Mouse (Mus musculus) embryonic facial prominence, embryonic 15.5 days (tissue): ENCODE results near the gene Ssr4. TPM values are rescaled to one million over a fixed set of nuclear protein-coding genes. Genes with fewer than 3 reads are reported as not detected.
"Not testable (repeated sequence)": the region's sequence is repeated elsewhere in the genome, so short reads cannot be mapped to it uniquely, and the experiment has no call there.

ENCODE experiments used
- ATAC-seq: fragments of 200-750 bp; cut with Nextera tagmentation; 2 replicates; pipeline ENCODE4 v1.8.0; 2017; ENCODE audit warnings: low read depth, moderate TSS enrichment; ENCODE audit not compliant: insufficient number of reproducible peaks, low FRiP score, low TSS enrichment
- H3K27ac ChIP-seq: fragments of 300-500 bp; sonication (generic); replicated peaks from 2 replicates; pipeline ENCODE4 v1.5.1; 2015; ENCODE audit warnings: mild to moderate bottlenecking, inconsistent platforms
- H3K27me3 ChIP-seq: fragments of 300-500 bp; sonication (generic); 2 replicates; pipeline ENCODE4 v1.6.1; 2015; ENCODE audit warnings: inconsistent platforms
- H3K36me3 ChIP-seq: fragments of 300-500 bp; sonication (generic); 2 replicates; pipeline ENCODE4 v1.6.1; 2015; ENCODE audit warnings: mild to moderate bottlenecking, inconsistent platforms
- H3K4me1 ChIP-seq: fragments of 300-500 bp; sonication (generic); 2 replicates; pipeline ENCODE4 v1.6.1; 2015; ENCODE audit warnings: inconsistent platforms
- H3K4me2 ChIP-seq: fragments of 300-500 bp; sonication (generic); replicated peaks from 2 replicates; pipeline ENCODE4 v1.6.1; 2015; ENCODE audit warnings: mild to moderate bottlenecking, inconsistent platforms
- H3K4me3 ChIP-seq: fragments of 300-500 bp; sonication (generic); replicated peaks from 2 replicates; pipeline ENCODE4 v1.5.1; 2015; ENCODE audit warnings: mild to moderate bottlenecking, inconsistent platforms
- H3K9ac ChIP-seq: fragments of 300-500 bp; sonication (generic); 2 replicates; pipeline ENCODE4 v1.6.1; 2015; ENCODE audit warnings: inconsistent platforms
- H3K9me3 ChIP-seq: fragments of 300-500 bp; sonication (generic); replicated peaks from 2 replicates; pipeline ENCODE4 v1.6.1; 2016; ENCODE audit warnings: inconsistent platforms
- WGBS: fragments of 180-500 bp; shearing (Covaris S2); methylation state at CpG from one replicate; pipeline ENCODE4 v1.1.7; 2015; 5-methylcytosine and 5-hydroxymethylcytosine counted together
- polyA plus RNA-seq: library from polyadenylated mRNA; unstranded; fragments of >200 nt; fragmentation: Nextera tagmentation; extraction: Ambion mirVana; gene quantifications from 2 replicates; pipeline ENCODE4 v1.2.1, GENCODE M21; 2015

Gene Ssr4
- 221 and 235 TPM in 2 replicates for polyA plus RNA-seq

GRCm38 (mm10) chrX:73786364-73787224, at the start of gene Ssr4, which contains the start of gene Idh3g:
TSS of gene Ssr4 (plus strand) at chrX:73787028.
TSS of gene Idh3g (minus strand) at chrX:73786897.
- Histone ChIP-seq H3K36me3 (peaks cover 16% of the 10 kb centered on the region), H3K27me3 (no peaks in the 10 kb centered on the region), H3K4me3 (peak within 1 kb of the TSS; percentile 64), H3K4me1 (peaks cover 8% of the 10 kb centered on the region), H3K27ac (peak within 1 kb of the TSS; percentile 91), H3K9ac (peak within 1 kb of the TSS; percentile 65), H3K4me2 (peak within 1 kb of the TSS; percentile 51), H3K9me3 (no peaks in the 10 kb centered on the region)
- WGBS = 19% methylated on average over 50 of the region's 52 CpGs
- ATAC-seq = peak; percentile 97

- Histone ChIP-seq H3K27me3 (no peaks in the 10 kb centered on the region), H3K4me2 (no peak overlapping the region), H3K9me3 (no peaks in the 10 kb centered on the region), H3K4me1 (no peaks in the 10 kb centered on the region), H3K36me3 (no peaks in the 10 kb centered on the region), H3K27ac (no peak overlapping the region), H3K9ac (no peak overlapping the region), H3K4me3 (no peak overlapping the region)
- no peak for ATAC-seq
- WGBS = 64% methylated on average over 1 of the region's 1 CpGs
Measured at GRCm38 (mm10) chrX:73738155-73738554, 48.7 kb upstream of the Ssr4 start.

- H3K4me2 ChIP-seq = no peak overlapping the region
Measured at GRCm38 (mm10) chrX:73739151-73739550, 47.7 kb upstream of the Ssr4 start.

GRCm38 (mm10) chrX:73739841-73740240, 47.0 kb upstream of the Ssr4 start:
- H3K4me1 ChIP-seq, H3K9ac ChIP-seq, H3K4me2 ChIP-seq, H3K27ac ChIP-seq, H3K27me3 ChIP-seq, H3K9me3 ChIP-seq, H3K4me3 ChIP-seq, H3K36me3 ChIP-seq, ATAC-seq: not testable (repeated sequence)
- WGBS = 96% methylated on average over 7 of the region's 7 CpGs

More at GRCm38 (mm10) chrX:73739151-73739550, 47.7 kb upstream of the Ssr4 start:
- no peak for ATAC-seq
- no peak overlapping the region for H3K4me3 ChIP-seq
- H3K9ac ChIP-seq = no peak overlapping the region
- no peaks in the 10 kb centered on the region for H3K27me3 ChIP-seq
- H3K4me1 ChIP-seq = no peaks in the 10 kb centered on the region
- no peak overlapping the region for H3K27ac ChIP-seq
- WGBS = 51% methylated on average over 5 of the region's 5 CpGs
- H3K9me3 ChIP-seq = no peaks in the 10 kb centered on the region
- no peaks in the 10 kb centered on the region for H3K36me3 ChIP-seq

GRCm38 (mm10) chrX:73744774-73745481, 41.9 kb upstream of the Ssr4 start:
- Histone ChIP-seq H3K4me3 (no peak overlapping the region), H3K36me3 (no peaks in the 10 kb centered on the region), H3K9me3 (no peaks in the 10 kb centered on the region), H3K4me1 (no peaks in the 10 kb centered on the region), H3K27ac (no peak overlapping the region), H3K4me2 (no peak overlapping the region), H3K9ac (no peak overlapping the region), H3K27me3 (no peaks in the 10 kb centered on the region)
- ATAC-seq = no peak
- 83% methylated on average over 1 of the region's 1 CpGs for WGBS

GRCm38 (mm10) chrX:73748977-73749376, 37.9 kb upstream of the Ssr4 start:
- H3K9ac ChIP-seq = no peak overlapping the region
- no peak overlapping the region for H3K27ac ChIP-seq
- H3K4me3 ChIP-seq = no peak overlapping the region
- H3K9me3 ChIP-seq = no peaks in the 10 kb centered on the region
- H3K4me1 ChIP-seq = no peaks in the 10 kb centered on the region
- H3K27me3 ChIP-seq = no peaks in the 10 kb centered on the region
- H3K36me3 ChIP-seq = no peaks in the 10 kb centered on the region
- ATAC-seq = no peak
- no peak overlapping the region for H3K4me2 ChIP-seq
- 69% methylated on average over 1 of the region's 1 CpGs for WGBS

- Histone ChIP-seq H3K36me3 (no peaks in the 10 kb centered on the region), H3K4me3 (no peak within 1 kb of the TSS), H3K4me2 (no peak within 1 kb of the TSS), H3K9me3 (no peaks in the 10 kb centered on the region), H3K4me1 (no peaks in the 10 kb centered on the region), H3K27ac (no peak within 1 kb of the TSS), H3K9ac (no peak within 1 kb of the TSS), H3K27me3 (no peaks in the 10 kb centered on the region)
- no peak for ATAC-seq
- 69% methylated on average over 5 of the region's 5 CpGs for WGBS
Measured at GRCm38 (mm10) chrX:73756334-73757140, 30.3 kb upstream of the Ssr4 start, which contains the start of gene Plxnb3. TSS of gene Plxnb3 (plus strand) at chrX:73757090.

GRCm38 (mm10) chrX:73758611-73759290, 28.1 kb upstream of the Ssr4 start:
- Histone ChIP-seq H3K4me1 (no peaks in the 10 kb centered on the region), H3K27ac (no peak overlapping the region), H3K9me3 (no peaks in the 10 kb centered on the region), H3K4me3 (no peak overlapping the region), H3K27me3 (no peaks in the 10 kb centered on the region), H3K4me2 (no peak overlapping the region), H3K9ac (no peak overlapping the region), H3K36me3 (no peaks in the 10 kb centered on the region)
- 84% methylated on average over 13 of the region's 13 CpGs for WGBS
- ATAC-seq = no peak

- Histone ChIP-seq H3K9me3 (no peaks in the 10 kb centered on the region), H3K4me3 (no peak overlapping the region), H3K27ac (no peak overlapping the region), H3K27me3 (no peaks in the 10 kb centered on the region), H3K36me3 (no peaks in the 10 kb centered on the region), H3K4me2 (no peak overlapping the region), H3K4me1 (no peaks in the 10 kb centered on the region), H3K9ac (no peak overlapping the region)
- WGBS = 45% methylated on average over 1 of the region's 1 CpGs
- no peak for ATAC-seq
Measured at GRCm38 (mm10) chrX:73765311-73765710, 21.5 kb upstream of the Ssr4 start.

GRCm38 (mm10) chrX:73767267-73767666, 19.6 kb upstream of the Ssr4 start:
- Histone ChIP-seq H3K9ac (no peak overlapping the region), H3K4me1 (no peaks in the 10 kb centered on the region), H3K9me3 (no peaks in the 10 kb centered on the region), H3K36me3 (no peaks in the 10 kb centered on the region), H3K27me3 (no peaks in the 10 kb centered on the region), H3K4me3 (no peak overlapping the region), H3K4me2 (no peak overlapping the region), H3K27ac (no peak overlapping the region)
- WGBS = 57% methylated on average over 9 of the region's 9 CpGs
- no peak for ATAC-seq
